Mouse (Mus musculus) lung, postnatal 0 days (tissue): ENCODE results near the gene Nup62.

Experiments used
- CTCF ChIP-seq: IDR thresholded peaks from 2 replicates; pipeline ENCODE4 v1.5.1; 2016; ENCODE audit warnings: antibody characterized with exemption, mild to moderate bottlenecking
- EP300 ChIP-seq: IDR thresholded peaks from 2 replicates; pipeline ENCODE4 v1.6.1; 2016; ENCODE audit warnings: antibody characterized with exemption, mild to moderate bottlenecking, control low read depth

DNA sequence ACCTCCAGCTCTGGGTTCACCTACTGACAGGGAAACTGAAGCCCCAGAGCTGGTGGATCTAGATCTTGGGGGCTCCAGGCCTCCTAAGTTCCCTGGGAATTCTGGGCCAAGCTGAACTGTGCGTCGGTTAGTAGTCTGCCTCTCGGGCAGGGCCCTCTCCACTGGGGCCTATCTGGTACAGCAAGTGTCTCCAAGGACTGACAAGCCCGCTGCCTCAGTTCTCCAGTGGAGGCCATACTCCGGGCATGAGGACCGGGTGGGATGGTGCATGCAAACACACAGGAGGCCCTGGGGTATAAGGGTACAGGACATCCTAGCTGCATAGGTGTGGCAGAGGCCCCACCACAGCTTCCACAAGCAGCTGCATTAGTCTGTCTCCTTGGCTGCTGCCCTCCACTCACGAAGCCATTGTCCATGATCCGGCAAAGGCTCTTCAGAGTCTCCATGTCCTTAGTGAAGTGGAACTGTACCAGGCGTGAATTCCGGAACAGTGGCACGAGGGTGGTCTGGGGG lies 48.1 kb downstream of the Nup62 start:
- TF ChIP-seq CTCF (no peak), EP300 (no peak)
